Mouse (Mus musculus): ENCODE data around the gene Ptpn3. TPM values are rescaled to one million over a fixed set of nuclear protein-coding genes. Genes with fewer than 3 reads are reported as not detected.

Gene Ptpn3
- polyA plus RNA-seq, 1 experiment from 2014 or later, result 1.0 TPM

DNA sequence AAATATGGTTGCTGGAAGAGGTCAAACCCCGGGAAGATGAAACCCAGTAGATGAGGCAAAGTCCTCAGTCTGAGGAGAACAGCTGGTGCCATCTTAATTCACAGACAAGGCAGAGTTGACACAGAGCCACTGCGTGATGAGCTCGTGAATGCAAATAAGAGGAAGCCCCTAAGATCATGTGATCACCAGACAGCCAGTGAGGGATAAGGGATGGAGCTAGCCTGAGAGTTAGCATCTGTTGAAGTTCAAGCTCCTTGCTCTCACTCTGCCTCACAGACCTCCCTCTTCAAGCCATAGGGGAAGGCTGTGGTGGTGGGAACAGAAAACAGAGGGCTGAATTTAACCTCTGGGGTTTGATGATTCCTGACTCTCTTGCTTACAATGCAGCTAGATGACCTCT lies 136.0 kb downstream of the Ptpn3 start:
- Histone ChIP-seq H3K9ac (ENCODE audit: low read depth, low read length) (no peak overlapping the region), H3K36me3 (ENCODE audit: control insufficient read depth, insufficient read depth) (no peaks in the 10 kb centered on the region), H3K9me3 (replicated peaks; ENCODE audit: control insufficient read depth, low read length) (no peaks in the 10 kb centered on the region), H3K27ac (ENCODE audit: low read length) (no peak overlapping the region), H3K4me1 (ENCODE audit: control insufficient read depth, low read depth, low read length) (peaks cover 7% of the 10 kb centered on the region; the same call in 1 of the 2 replicates), H3K27me3 (ENCODE audit: control insufficient read depth, insufficient read depth, low read depth, low read length) (no peaks in the 10 kb centered on the region), H3K4me3 (ENCODE audit: low read depth, low read length) (no peak overlapping the region), H3K4me2 (ENCODE audit: low read depth, low read length) (no peak overlapping the region)
- ATAC-seq (ENCODE audit: low read depth), result no peak
- WGBS (ENCODE audit: insufficient replicate concordance), result 35% methylated on average over 3 of the region's 3 CpGs

- ATAC-seq (ENCODE audit: low read depth), result no peak
- H3K36me3 ChIP-seq (ENCODE audit: control insufficient read depth, insufficient read depth), result no peaks in the 10 kb centered on the region
- WGBS (ENCODE audit: insufficient replicate concordance), result 69% methylated on average over 9 of the region's 9 CpGs
- H3K4me3 ChIP-seq (ENCODE audit: low read depth, low read length), result no peak overlapping the region
- no peak overlapping the region for H3K9ac ChIP-seq (ENCODE audit: low read depth, low read length)
- no peaks in the 10 kb centered on the region for H3K27me3 ChIP-seq (ENCODE audit: control insufficient read depth, insufficient read depth, low read depth, low read length)
- H3K4me2 ChIP-seq (ENCODE audit: low read depth, low read length), result no peak overlapping the region
- H3K9me3 ChIP-seq (replicated peaks; ENCODE audit: control insufficient read depth, low read length), result no peaks in the 10 kb centered on the region
- H3K4me1 ChIP-seq (ENCODE audit: control insufficient read depth, low read depth, low read length), result peaks cover 7% of the 10 kb centered on the region; the same call in 1 of the 2 replicates
- no peak overlapping the region for H3K27ac ChIP-seq (ENCODE audit: low read length)
Measured at GRCm38 (mm10) chr4:57164578-57165210, 136.9 kb downstream of the Ptpn3 start.

DNA sequence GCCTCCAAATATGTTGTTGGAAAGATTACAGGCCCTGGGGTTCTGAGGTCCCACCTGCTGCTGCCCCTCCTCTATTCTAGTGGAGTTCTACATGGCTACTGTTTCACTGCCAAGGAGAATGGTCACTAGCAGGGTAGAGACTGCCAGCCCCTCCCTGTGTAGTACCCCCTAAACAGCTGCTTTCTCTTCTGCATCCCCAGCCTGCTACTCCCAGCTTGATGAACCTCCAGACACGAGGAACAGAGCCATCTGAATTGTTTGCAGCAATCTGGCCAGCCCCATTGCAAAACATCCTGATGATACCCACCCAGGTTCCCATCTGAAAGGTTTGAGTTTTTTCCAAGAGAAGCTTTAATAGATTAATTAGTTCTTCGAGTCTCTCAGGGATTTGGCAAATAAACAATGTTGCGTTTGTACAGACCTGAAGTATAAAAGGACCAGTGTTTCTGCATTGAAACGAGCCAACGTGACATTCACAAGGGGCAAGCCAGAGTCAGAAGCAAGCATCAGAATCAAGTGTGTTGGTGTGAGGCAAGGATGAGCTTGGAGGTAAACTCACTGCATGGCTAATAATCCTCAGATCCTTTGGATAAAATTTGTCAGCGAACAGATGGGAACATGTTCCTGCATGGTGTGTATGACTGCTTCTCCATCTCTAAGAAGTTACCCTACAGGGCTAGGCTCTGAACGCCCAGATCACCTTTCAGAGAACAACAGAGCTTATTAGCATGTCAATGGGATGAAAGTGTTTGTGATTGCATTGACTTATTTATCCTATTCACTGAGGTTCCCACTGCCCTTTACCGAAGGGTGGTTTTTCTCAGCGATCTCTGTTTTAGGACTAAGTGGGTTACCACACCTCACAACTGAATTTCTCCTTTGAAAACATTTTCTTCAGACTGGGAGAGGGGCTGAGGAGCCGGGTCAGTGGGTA lies 138.6 kb downstream of the Ptpn3 start:
- H3K4me1 ChIP-seq (ENCODE audit: control insufficient read depth, low read depth, low read length), result peaks cover 5% of the 10 kb centered on the region; the same call in 1 of the 2 replicates
- ATAC-seq (ENCODE audit: low read depth), result no peak
- WGBS (ENCODE audit: insufficient replicate concordance), result 36% methylated on average over 10 of the region's 10 CpGs
- H3K27me3 ChIP-seq (ENCODE audit: control insufficient read depth, insufficient read depth, low read depth, low read length), result no peaks in the 10 kb centered on the region
- H3K9ac ChIP-seq (ENCODE audit: low read depth, low read length), result no peak overlapping the region
- H3K27ac ChIP-seq (ENCODE audit: low read length), result no peak overlapping the region
- no peak overlapping the region for H3K4me2 ChIP-seq (ENCODE audit: low read depth, low read length)
- no peak overlapping the region for H3K4me3 ChIP-seq (ENCODE audit: low read depth, low read length)
- no peaks in the 10 kb centered on the region for H3K36me3 ChIP-seq (ENCODE audit: control insufficient read depth, insufficient read depth)
- H3K9me3 ChIP-seq (replicated peaks; ENCODE audit: control insufficient read depth, low read length), result no peaks in the 10 kb centered on the region

GRCm38 (mm10) chr4:57160571-57160970 lies 141.1 kb downstream of the Ptpn3 start:
- no peak for ATAC-seq (ENCODE audit: low read depth)
- no peaks in the 10 kb centered on the region for H3K9me3 ChIP-seq (replicated peaks; ENCODE audit: control insufficient read depth, low read length)
- no peak overlapping the region for H3K4me2 ChIP-seq (ENCODE audit: low read depth, low read length)
- WGBS (ENCODE audit: insufficient replicate concordance), result 66% methylated on average over 7 of the region's 7 CpGs
- H3K4me1 ChIP-seq (ENCODE audit: control insufficient read depth, low read depth, low read length), result no peaks in the 10 kb centered on the region
- H3K27ac ChIP-seq (ENCODE audit: low read length), result no peak overlapping the region
- no peaks in the 10 kb centered on the region for H3K36me3 ChIP-seq (ENCODE audit: control insufficient read depth, insufficient read depth)
- no peak overlapping the region for H3K9ac ChIP-seq (ENCODE audit: low read depth, low read length)
- H3K27me3 ChIP-seq (ENCODE audit: control insufficient read depth, insufficient read depth, low read depth, low read length), result no peaks in the 10 kb centered on the region
- H3K4me3 ChIP-seq (ENCODE audit: low read depth, low read length), result no peak overlapping the region

DNA sequence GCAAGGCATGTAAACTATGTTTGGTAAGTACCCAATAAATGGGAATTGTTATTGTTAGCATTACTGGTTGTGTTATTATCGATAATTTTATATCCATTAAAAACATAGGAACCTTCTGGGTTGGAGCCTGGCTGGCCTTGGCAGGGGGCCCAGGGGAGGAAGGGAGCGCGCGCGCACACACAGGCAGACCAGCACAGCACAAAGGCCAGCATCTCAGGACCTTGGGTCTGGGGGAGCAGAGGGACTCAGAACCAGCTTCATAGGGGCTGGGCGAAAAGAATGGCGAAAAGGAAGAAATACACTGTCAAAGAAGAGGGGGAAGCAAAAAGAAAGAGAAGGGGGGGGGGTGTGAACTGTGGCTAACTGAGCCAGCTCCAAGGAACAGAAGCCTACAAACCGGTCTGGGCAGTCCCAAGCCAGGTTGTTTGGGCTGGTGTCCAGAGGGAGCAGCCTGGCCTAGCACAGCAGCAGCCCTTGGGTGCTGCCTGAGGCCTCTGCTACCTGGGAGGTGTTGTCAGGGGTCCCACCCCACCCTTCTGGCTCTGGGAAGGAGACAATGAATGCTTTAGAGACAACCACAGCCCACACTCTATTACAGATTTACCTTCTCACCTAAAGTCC lies 145.0 kb downstream of the Ptpn3 start:
- Histone ChIP-seq H3K4me2 (ENCODE audit: low read depth, low read length) (no peak overlapping the region), H3K9ac (ENCODE audit: low read depth, low read length) (no peak overlapping the region), H3K36me3 (ENCODE audit: control insufficient read depth, insufficient read depth) (no peaks in the 10 kb centered on the region), H3K9me3 (replicated peaks; ENCODE audit: control insufficient read depth, low read length) (no peaks in the 10 kb centered on the region), H3K27ac (ENCODE audit: low read length) (no peak overlapping the region), H3K4me3 (ENCODE audit: low read depth, low read length) (no peak overlapping the region), H3K27me3 (ENCODE audit: control insufficient read depth, insufficient read depth, low read depth, low read length) (no peaks in the 10 kb centered on the region), H3K4me1 (ENCODE audit: control insufficient read depth, low read depth, low read length) (peaks cover 28% of the 10 kb centered on the region)
- no peak for ATAC-seq (ENCODE audit: low read depth)
- 76% methylated on average over 8 of the region's 8 CpGs for WGBS (ENCODE audit: insufficient replicate concordance)

- 44% methylated on average over 8 of the region's 8 CpGs for WGBS (ENCODE audit: insufficient replicate concordance)
- peak overlapping the region; percentile 92 for H3K27ac ChIP-seq (ENCODE audit: low read length)
- peak overlapping the region; percentile 68 for H3K4me2 ChIP-seq (ENCODE audit: low read depth, low read length)
- H3K36me3 ChIP-seq (ENCODE audit: control insufficient read depth, insufficient read depth), result no peaks in the 10 kb centered on the region
- ATAC-seq (ENCODE audit: low read depth), result peak; percentile 60
- no peaks in the 10 kb centered on the region for H3K9me3 ChIP-seq (replicated peaks; ENCODE audit: control insufficient read depth, low read length)
- peak overlapping the region; percentile 55 for H3K9ac ChIP-seq (ENCODE audit: low read depth, low read length)
- H3K4me3 ChIP-seq (ENCODE audit: low read depth, low read length), result peak overlapping the region; percentile 49
- peaks cover 28% of the 10 kb centered on the region for H3K4me1 ChIP-seq (ENCODE audit: control insufficient read depth, low read depth, low read length)
- H3K27me3 ChIP-seq (ENCODE audit: control insufficient read depth, insufficient read depth, low read depth, low read length), result no peaks in the 10 kb centered on the region
Measured at GRCm38 (mm10) chr4:57153838-57154237, 147.8 kb downstream of the Ptpn3 start.

GRCm38 (mm10) chr4:57153068-57153835 lies 148.4 kb downstream of the Ptpn3 start:
- Histone ChIP-seq H3K4me2 (ENCODE audit: low read depth, low read length) (peak overlapping the region; percentile 68), H3K4me1 (ENCODE audit: control insufficient read depth, low read depth, low read length) (peaks cover 28% of the 10 kb centered on the region), H3K36me3 (ENCODE audit: control insufficient read depth, insufficient read depth) (no peaks in the 10 kb centered on the region), H3K27ac (ENCODE audit: low read length) (peak overlapping the region; percentile 92), H3K9me3 (replicated peaks; ENCODE audit: control insufficient read depth, low read length) (no peaks in the 10 kb centered on the region), H3K4me3 (ENCODE audit: low read depth, low read length) (peak overlapping the region; percentile 49), H3K27me3 (ENCODE audit: control insufficient read depth, insufficient read depth, low read depth, low read length) (no peaks in the 10 kb centered on the region), H3K9ac (ENCODE audit: low read depth, low read length) (peak overlapping the region; percentile 55)
- WGBS (ENCODE audit: insufficient replicate concordance), result 12% methylated on average over 9 of the region's 9 CpGs
- ATAC-seq (ENCODE audit: low read depth), result peak; percentile 97

GRCm38 (mm10) chr4:57148182-57148581 lies 153.5 kb downstream of the Ptpn3 start:
- Histone ChIP-seq H3K4me2 (ENCODE audit: low read depth, low read length) (no peak overlapping the region), H3K4me3 (ENCODE audit: low read depth, low read length) (no peak overlapping the region), H3K27me3 (ENCODE audit: control insufficient read depth, insufficient read depth, low read depth, low read length) (peaks cover 17% of the 10 kb centered on the region), H3K27ac (ENCODE audit: low read length) (no peak overlapping the region), H3K4me1 (ENCODE audit: control insufficient read depth, low read depth, low read length) (peaks cover 10% of the 10 kb centered on the region), H3K9ac (ENCODE audit: low read depth, low read length) (no peak overlapping the region), H3K9me3 (replicated peaks; ENCODE audit: control insufficient read depth, low read length) (no peaks in the 10 kb centered on the region), H3K36me3 (ENCODE audit: control insufficient read depth, insufficient read depth) (no peaks in the 10 kb centered on the region)
- ATAC-seq (ENCODE audit: low read depth), result no peak
- WGBS (ENCODE audit: insufficient replicate concordance), result 44% methylated on average over 3 of the region's 3 CpGs

Data from liver, embryonic 16.5 days (tissue).